Mouse (Mus musculus) right cerebral cortex, postnatal 14 days (tissue): ENCODE data around the gene Faap20.
"Not testable (repeated sequence)": the region's sequence is repeated elsewhere in the genome, so short reads cannot be mapped to it uniquely, and the experiment has no call there.

Experiments
- DNase-seq: peaks from one replicate; pipeline ENCODE4 v3.0.0; 2022

Gene Faap20

DNA sequence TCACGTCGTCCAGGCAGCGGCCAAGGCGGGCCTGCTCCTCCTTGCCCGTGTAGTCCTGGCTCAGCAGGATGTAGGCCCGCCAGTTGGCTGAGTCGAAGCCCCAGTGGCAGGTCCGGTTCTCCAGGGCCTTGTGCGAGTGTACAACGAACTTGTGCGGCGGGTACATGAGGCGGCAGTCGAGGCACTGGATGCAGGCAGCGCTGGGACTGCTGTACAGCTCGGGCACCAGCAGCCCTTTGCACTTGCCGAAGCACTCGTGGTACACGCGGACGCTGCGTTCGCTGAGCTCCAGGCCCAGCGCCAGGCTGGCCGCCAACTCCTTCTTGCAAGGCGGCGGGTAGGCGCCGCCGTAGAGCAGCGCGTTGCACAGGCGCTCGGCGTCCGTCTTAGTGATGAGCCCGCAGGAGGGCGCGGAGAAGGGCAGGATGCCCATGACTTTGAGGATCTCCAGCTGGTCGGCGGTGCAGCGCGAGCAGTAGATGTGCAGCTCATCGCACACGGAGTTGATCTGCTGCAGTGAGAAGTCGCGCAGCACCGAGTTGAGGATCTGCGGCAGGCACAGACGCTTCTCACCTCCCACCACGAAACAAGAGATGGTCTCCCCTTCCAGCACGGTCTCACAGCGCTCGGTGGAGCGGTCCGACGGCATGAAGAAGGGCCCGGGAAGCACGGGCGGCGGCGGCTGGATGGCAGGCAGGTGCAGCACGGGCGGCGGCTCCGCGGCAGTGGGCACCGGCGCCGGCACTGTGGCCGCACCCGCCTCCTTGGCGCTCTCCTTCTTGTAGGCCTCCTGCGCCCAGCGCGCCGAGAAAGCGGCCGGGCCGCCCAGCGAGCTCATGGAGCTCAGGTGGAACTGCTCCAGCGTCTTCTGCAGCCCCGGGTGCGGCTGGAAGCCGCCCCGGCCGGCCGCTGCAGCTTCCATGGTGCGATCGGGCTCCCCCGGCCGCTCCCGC is 27.7 kb upstream of the Faap20 start:
- peak; percentile 76 for DNase-seq

DNA sequence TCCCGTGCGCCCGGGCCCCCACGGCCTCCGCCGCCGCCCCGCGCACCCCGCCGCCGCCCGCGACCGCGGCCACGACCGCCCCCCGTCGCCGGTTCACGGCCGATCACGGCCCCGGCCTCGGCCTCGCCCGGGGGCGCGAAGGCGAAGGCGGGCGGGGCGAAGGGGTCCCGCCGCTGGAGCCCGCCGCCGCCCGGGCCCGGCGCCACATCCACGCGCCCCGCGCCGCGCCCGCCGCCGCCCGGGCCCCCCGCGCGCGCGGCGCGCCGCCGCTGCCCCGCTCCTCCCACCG is 27.1 kb upstream of the Faap20 start, which contains the start of gene Ski:
Ski (minus strand) TSS at position 41 of the 289 bp plus-strand sequence.
- DNase-seq: no peak

DNA sequence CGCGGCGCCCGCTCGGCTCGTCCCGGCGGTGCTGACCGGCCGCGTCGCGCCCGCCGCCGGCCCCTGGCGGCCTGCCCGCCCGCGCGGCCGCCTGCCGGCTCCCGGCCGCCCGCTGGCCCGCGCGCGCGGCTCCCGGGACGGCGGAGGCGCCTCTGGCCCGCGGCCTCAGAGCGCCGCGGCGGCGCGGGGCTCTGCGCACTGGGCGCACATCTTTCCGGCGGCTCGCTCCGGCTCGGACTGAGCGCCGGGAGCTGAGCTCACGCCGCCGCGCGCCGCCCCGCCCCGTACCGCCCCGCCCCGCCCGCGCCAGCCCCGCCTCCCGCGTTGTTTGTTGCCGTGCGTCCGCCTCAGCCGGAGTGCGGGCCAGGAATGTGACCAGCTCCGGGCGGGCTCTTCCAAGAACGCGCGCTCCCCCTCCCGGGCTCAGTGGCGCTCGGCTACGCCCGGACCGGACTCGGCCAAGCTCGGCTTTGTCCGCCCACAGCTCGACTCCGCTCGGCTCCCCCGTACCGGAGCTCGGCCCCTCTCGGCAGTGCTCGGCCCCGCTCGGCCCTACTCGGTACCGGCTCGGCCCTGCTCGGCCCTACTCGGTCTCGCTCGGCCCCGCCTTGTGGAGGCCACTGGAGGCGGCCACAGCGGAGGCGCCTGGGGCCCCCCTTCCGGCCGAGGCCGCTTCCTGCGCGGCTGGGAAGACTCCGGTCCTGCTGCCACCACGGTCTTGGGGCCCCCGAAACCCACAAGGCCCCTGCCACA is 26.6 kb upstream of the Faap20 start:
- DNase-seq: peak; percentile 100

DNA sequence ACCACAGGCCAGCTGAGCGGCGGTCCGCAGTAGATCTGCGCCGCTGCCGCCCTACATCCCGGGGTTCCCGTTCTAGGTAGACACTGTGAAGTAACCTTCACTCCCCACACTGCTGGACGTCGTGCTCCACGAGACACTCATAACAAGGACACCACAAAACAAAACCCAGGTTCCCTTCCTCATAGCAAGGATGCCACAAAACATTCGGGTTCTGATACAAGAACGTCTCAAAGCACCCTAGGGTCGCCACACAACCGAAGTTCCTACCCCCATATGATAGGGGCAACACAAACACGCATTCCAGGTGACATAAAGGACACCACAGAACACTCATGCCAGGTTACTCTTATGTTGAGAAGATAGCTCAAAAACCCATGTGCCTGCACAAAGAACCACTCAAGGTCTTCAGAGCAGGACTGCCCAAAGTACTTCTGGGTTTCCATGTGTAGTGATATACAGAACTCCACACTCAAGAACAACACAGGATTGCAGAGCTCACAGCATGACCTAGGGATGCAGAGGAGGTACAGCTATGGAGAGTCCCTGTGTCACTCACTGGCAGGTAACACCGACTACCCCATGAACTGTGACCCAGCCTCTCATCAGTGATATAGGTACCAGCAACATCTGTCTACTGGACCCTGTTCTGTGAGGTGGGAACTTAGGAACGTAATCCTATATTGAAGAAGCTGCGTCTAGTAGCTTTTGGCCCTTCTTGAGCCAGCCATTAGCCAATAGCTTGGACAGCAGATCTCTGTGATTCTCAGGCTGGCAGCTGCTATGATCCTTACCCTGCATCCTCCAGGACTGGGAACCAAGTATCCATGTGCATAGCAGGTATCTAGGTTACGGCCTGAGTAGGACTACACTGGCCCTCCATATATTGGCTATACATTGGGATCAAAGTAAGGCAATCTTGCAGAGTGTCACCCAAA is 25.7 kb upstream of the Faap20 start:
- no peak for DNase-seq

DNA sequence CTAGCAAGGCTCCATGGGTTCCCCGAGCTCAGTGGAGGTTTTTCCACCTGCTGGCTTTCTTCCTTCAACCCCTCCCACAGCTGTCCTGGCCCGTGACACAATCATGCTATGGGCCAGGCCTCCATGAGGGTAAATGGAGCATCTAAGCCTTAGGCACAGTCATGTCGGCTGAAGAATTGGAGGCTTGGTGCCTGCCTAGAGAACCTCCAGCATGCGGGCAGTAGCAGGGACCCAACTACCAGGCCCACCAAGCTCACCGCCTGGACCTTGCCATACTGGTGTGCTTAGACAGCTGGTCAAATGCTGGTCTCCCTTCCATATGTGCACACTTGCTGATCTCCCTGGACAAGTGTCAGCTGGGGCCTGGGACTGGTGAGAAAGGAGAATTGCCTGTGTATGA is 23.7 kb upstream of the Faap20 start:
- no peak for DNase-seq

DNA sequence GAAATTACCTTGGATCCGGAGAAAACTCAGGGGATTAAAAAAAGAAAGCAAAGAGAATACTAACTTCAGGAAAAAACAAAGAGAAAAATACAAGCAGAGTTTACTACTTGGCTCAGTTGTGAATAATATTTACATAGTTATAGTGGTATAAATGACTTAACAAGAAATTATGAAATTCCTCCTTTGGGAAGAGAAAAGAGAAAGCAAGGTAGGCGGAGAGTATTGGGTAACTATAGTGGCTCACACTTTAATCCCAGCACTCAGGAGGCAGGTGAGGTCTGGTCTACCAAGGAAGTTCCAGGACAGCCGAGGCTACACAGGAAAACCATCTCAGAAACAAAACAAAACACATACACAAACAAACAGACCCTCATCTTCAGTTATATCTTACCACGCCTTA is 21.6 kb upstream of the Faap20 start:
- no peak for DNase-seq

DNA sequence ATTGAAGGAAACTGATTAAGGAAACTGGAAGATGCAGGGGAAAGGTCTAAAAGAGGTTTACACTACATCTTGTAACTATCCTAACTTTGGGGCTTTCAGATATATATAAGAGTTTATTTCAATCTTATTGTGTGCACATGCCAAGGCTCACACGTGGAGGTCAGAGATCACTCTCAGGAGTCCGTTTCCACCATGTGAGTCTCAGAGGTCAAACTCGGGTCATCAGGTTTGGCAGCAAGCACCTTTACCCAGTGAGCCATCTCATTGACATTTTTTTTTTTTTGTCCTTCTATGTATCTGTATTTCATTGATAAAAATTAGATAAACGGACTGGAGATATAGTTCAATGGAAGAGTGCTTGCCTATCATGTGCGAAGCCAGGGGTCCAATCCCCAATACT is 21.1 kb upstream of the Faap20 start:
- no peak for DNase-seq

DNA sequence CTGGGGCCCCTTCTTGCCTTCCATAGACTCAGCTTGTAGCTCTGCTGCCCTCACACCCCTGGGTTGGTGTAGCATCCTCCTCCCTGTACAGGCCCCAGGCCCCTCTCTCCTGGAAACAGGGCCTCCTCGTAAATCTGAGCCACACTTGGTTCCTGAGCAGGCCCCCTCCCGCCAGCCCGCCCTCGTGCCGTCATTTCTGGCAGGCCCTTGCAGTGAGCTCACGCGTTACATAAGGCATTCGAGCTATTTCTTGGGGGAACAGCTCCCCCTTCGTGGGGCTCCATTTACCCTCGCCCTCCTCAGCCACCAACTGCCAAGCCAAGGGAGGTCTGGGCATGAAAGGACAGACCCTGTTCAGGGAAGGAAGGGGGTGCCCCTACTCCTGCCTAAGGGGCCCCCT is 15.7 kb upstream of the Faap20 start:
- peak; percentile 77 for DNase-seq

DNA sequence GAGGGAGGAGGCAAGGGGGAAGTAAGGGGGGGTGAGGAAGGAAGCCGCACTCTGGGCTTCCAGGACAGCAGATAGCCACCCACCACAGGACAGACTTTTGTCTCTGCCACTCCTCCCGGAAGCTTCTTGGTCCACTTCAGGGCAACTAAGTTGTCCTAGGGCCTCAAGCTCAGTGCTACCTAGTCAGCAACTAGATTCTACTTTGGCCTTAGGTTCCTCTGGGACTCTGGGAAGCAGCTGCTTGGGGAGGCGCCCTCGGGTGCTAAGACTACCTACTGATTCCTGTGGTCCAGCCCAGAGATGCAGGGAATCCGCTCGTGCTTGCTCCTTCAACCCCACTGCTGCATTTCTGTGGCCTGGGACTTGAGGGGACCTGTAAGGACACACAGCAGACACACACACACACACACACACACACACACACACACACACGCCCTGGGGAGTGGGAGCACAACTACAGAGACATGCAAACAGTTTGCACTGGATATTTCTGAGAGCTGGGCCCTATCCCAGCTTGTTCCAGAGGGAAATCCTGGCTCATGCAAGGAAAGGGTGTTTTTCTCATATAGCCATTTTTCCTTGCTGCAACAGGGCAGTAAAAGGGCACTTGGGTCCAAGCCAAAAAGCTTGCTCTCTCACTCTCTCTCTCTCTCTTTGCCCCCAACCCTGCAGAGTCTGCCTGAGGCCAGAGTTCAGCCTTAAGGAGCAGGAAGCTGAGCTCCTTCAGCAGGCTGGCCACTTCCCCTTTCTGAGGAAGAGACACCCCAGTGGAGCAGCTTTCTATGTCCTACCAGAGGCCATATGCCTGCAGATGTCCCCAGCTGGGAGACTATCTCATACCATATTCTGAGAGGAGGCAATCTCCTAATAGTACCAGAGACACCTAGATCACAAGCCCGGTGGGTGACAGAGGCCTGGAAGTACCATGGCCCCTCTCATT is 15.0 kb upstream of the Faap20 start:
- peak; percentile 44 for DNase-seq

DNA sequence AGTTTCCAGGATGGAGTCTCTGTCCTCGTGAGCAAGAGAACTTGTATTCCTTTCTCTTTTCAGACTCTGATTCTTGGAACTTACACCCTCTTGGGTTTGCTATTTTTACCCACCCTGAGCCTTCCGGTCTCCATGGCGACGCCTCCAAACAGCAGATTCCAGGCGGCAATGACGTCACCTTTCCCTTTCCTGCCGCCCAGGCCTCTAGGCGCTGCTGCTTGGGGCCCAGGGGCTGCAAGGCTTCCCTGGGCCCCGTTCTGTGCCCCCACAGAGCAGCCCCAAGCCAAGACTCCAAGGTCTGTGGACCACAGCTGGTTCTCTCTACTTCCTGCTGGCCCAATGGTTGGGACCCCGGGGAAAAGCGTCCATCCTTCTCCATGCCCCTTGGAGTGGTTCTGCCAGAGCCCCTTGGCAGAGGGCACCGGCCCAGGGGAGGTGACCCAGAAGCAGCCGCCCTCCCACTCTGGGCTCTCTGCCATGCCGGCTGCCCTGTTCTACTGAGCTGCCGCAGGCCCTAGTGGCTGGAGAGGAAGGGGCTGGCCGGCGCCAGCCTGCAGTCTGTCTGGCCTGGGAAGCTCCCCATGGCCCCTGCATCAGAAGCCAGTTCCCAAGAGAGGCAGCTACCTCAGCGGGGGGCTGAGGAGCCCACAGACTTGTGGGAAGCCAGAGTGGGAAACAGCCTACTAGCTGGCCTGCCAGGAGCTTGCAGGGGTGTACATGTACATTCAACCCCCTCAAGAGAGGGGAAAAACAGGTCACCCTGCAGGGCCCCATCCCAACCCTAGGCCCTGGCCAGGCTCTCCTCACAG is 14.1 kb upstream of the Faap20 start:
- DNase-seq: peak; percentile 92

DNA sequence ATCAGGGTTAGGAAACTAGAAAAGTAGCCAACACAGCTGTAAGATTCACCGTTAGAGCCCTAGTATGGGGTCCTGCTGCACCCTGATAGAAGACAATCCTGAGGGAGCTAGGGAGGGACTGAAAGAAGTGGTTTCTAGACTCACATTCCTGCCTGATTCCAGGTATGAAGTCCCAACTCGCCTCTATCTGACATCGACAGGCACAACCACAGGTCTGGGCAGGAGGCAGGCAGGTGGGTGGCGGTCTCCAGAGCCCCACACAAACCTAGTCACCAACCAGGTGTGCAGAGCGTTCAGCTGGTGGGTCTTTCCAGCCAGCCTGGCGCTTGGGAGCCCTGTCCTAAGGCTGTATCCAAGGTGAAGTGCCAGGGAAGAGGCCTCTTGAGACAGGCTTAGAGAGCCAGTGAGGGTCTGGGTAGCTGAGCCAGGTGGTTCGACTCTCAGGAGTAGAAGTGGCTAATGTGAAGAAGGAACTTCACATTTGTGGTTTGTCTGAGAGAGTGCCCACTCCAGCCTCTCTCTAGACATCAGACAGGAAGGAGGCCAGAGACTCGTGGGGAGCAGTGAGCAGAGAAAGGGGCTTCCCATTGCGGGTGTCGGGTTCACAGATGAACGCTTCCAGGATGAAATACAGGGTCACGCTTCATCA is 12.7 kb upstream of the Faap20 start:
- no peak for DNase-seq

DNA sequence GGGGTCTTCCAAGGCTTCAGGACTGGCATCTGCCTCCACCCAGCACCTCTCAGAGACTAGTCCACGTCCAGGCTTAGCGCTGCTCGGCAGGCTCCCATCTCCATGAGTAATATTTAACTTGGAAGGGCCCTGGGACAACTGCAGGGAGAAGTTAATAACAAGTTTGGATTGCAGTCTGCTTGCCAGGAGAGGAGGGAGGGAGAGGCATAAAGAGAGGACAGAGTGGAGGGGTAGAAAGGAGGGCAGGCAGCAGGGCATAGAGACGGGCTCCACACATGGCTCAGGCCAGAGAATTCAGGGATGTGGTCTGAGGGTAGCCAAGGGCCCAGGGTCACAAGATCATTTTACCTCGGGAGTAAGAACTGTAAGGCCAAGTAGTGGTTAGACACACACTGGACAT is 11.3 kb upstream of the Faap20 start:
- DNase-seq: no peak

DNA sequence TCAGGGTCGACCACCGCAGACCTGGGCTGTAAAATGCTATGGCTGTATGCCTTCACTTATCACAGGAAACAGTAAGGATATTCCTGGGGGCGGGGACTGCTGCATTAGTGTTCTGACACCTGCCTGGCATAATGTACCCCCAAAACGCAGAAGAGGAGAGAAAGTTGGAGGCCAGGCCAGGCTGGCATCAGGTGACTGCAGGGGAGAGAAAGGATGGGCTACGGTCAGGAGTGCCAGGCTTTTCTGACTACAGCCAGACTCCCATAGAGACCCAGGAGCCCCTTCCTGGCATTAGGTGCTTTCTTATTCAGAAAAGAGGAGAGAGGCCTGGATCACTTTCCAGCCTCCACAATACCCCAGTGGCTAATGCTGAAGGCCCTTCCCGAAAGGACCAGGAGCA is 10.1 kb upstream of the Faap20 start:
- no peak for DNase-seq

DNA sequence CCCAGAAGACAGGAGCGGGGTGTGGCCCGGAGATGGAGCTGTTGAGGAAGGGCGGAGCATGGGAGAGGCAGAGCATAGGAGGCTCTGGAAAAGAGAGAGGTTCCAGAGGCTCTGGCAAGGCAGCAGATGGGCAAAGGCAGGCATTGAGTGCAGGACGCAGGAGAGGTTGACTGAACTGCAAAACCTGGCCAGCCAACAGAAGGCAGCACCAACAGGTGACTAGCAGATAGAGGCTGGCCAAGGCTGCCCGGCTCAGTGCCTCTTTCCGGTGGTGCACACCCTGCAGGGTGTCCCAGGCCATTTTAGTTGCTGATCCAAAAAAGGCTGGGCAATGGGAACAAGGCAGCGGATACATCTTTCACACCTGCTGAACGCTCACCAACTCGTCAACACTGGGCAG is 7.8 kb upstream of the Faap20 start:
- no peak for DNase-seq

DNA sequence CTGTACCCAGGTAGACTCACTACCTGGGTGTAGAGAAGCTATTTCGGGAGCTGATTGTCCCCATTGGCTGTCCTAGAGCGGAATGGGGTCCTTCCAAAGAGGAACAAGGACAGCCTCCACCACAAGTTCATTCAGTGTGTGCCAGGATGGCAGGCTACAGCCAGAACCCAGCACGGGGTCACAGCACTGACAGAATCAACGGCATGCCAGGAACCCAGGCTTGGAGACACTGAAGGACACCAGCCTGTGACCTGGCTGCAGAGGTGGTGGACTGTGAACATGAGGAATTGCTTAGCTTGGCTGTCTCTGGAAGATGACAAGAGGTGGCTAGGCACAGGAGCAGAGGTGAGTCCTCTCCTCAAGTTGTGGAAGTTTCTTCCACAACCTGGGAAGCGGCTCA is 7.3 kb upstream of the Faap20 start:
- DNase-seq: no peak

DNA sequence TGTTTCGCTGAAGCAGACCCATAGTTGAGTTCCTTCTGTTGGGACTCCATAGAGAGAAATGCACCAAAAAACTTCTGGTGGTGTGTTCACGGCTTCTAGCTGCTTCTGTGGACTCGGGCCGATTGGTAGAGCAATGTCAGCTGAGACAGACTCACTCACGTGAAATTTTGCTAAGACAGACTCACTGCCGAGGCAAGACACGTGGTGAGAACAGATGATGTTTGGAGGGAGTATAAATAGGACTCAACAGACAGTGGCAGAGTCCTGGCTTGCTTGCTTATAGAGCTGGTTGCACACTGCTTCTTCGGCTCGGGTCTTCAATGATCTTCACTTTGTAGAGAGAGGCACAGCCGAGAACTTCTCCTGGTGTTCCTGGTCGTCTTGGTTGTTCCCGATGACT is 6.4 kb upstream of the Faap20 start:
- DNase-seq: no peak

DNA sequence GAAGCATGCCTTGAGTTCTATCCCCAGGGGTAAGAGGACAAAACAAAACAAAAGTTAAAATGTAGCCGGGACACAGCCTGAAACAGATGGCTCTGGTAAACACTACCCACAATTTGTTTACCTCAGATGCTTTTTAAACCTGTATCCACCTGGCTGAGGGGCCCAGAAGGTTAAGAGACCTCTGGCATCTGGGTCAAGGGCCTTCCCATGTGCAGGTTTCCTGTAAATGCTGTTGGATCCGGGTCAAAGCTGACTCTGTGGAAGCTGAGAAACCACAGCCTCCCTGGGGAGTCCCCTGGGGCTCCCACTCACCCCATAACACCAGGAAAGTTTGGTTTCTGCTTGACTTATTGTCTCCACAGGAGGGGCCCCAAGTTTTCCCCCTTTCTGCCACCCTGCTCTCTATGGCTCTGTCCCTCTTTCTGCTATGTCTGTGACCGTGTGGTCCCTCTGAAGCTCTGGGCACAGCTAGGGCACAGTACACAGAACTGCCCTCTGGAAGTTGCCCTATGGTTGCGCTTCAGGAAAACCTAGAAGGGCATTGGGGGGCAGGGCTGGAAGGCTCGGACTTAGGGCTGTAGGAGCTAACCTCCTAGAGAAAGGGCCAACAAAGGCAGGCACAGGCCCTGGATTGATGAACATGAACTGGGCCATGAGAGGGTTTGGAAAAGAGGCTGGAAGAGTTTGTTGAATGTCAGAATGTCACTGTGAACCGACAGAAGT is 3.7 kb upstream of the Faap20 start:
- DNase-seq: no peak

DNA sequence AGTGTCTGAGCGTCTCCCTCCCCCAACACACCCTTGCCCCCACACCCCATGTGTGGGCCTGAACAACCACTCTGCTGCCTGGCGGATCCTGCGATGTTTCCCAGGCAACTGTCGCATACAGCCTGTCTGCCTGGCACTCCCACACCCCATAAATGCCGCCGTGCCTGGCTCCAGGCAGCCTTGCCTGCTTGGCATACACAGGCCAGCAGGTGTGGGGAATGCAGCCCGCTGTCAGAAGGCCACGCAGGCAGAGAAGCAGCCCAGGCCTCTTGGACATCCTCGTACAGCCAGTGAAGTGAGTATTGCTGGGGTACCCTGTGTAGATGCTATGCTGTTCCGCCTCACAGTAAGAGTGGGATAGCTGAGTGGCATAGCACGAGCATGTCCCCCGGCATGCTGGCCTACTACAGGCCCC is 2.9 kb upstream of the Faap20 start:
- peak; percentile 73 for DNase-seq

DNA sequence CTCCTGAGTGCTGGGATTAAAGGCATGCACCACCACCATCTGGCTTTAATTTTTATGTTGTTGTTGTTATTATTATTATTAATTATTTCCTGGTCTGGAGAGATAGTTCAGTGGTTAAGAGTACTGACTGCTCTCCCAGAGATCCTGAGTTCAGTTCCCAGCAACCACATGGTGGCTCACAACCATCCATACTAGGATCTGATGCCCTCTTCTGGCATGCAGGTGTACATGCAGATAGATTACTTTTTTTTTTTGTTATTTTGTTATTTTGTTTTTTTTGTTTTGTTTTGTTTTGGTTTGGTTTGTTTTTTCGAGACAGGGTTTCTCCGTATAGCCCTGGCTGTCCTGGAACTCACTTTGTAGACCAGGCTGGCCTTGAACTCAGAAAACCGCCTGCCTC is 1.5 kb upstream of the Faap20 start:
- not testable (repeated sequence) for DNase-seq

DNA sequence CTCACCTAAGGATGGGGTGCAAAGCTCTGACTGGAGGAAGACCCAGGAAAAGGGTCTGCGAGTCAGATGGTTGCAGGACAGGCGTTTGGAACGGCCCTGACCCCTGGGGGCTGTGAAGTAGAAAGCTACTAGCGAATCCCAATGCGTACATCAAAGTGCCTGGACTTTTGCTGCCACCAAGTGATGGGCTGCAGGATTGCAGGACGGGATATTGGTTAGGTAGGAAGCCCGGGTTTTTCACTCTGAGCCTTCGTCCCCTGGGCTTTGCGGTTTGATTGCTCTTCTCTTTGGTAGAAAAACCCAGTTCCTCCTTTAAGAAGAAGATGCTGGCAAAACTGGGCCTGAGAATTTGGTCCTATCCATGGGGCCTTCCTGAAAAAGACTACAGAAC is 350 bp upstream of the Faap20 start:
- peak; percentile 91 for DNase-seq
